ENCODE assay signal across 9 mouse cellular contexts in the genomic region with DNA sequence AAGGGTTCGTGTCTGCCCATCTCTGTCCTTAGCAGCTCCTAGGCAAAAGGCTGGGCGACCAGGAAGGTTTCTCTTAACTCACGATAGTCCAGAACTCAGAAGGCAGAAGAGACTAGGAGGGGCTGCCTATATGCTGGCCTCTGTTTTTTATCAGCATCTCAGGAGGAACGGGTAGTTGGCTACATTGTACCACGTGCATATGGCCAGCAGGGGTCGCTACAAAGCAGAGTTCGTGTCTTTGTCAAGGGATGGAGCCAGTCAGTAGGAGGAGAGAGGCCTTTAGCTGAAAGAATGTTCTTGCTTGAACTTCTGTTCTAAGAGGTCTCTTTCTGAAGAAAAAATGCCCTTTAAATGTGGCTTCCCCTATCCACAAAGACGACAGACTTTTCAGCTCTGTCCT. TPM values are rescaled to one million over a fixed set of nuclear protein-coding genes. Genes with fewer than 3 reads are reported as not detected.
DNase-seq lines count a peak whose midpoint lies in the region; ATAC-seq and TF ChIP-seq lines count a peak whose summit lies in the region.
"Had no signal": no experiment of that assay in that cellular context is flagged by ENCODE, and none has a peak within 500 bp of the region (broad histone marks: within the 10 kb centered on the region; RNA-seq: fewer than 3 reads in every experiment).

No protein-coding gene starts in this region.

- peak; percentile 87 for TF ChIP-seq CTCF in bone marrow macrophage, adult 2 months (IDR thresholded peaks at IDR 0.05; ENCODE audit: low read depth, low read length)

- no peak overlapping the region for H3K9ac ChIP-seq in forebrain, embryonic 11.5 days (ENCODE audit: low read length)
- no peak overlapping the region for H3K9ac ChIP-seq in heart, embryonic 16.5 days (ENCODE audit: low read length)
- no peak overlapping the region for H3K9ac ChIP-seq in liver, embryonic 13.5 days
- H3K9ac ChIP-seq in neural tube, embryonic 14.5 days (replicated peaks; ENCODE audit: low read depth, low read length) = no peak overlapping the region
- H3K9ac ChIP-seq: embryonic facial prominence, embryonic 12.5 days had no signal

- peak; percentile 59; the same call in 1 of the 2 replicates for ATAC-seq in forebrain, embryonic 11.5 days (replicated peaks; ENCODE audit: low FRiP score)
- ATAC-seq in heart, embryonic 16.5 days (replicated peaks; ENCODE audit: extremely low read depth, insufficient read depth, low FRiP score) = 0 out of 2 replicates have a peak, but pooled peaks have one; percentile 35
- ATAC-seq in liver, embryonic 13.5 days (ENCODE audit: low read depth) = peak; percentile 58
- peak; percentile 79 for ATAC-seq in neural tube, embryonic 14.5 days (ENCODE audit: low read depth)

- no peaks in the 10 kb centered on the region for H3K9me3 ChIP-seq in forebrain, embryonic 11.5 days (ENCODE audit: control insufficient read depth, low read length)
- H3K9me3 ChIP-seq in heart, embryonic 16.5 days (replicated peaks; ENCODE audit: control insufficient read depth, low read length) = no peaks in the 10 kb centered on the region
- no peaks in the 10 kb centered on the region for H3K9me3 ChIP-seq in liver, embryonic 13.5 days (replicated peaks)
- no peaks in the 10 kb centered on the region for H3K9me3 ChIP-seq in neural tube, embryonic 14.5 days (ENCODE audit: control insufficient read depth, low read length)
- H3K9me3 ChIP-seq: embryonic facial prominence, embryonic 12.5 days had no signal

- no peak for TF ChIP-seq POLR2A in bone marrow macrophage, adult 2 months (IDR thresholded peaks at IDR 0.05; ENCODE audit: borderline replicate concordance, low read depth, low read length)

- H3K27ac ChIP-seq in bone marrow macrophage, adult 2 months (ENCODE audit: insufficient read depth, low read depth, low read length) = no peak overlapping the region
- no peak overlapping the region for H3K27ac ChIP-seq in forebrain, embryonic 11.5 days (ENCODE audit: low read depth, low read length)
- H3K27ac ChIP-seq in heart, embryonic 16.5 days (ENCODE audit: low read length) = no peak overlapping the region
- H3K27ac ChIP-seq in liver, embryonic 13.5 days = no peak overlapping the region
- no peak overlapping the region for H3K27ac ChIP-seq in neural tube, embryonic 14.5 days (ENCODE audit: low read depth, low read length)
- H3K27ac ChIP-seq: embryonic facial prominence, embryonic 12.5 days had no signal

- peak; percentile 85 for DNase-seq in CD4-positive helper T cell, adult 2 months (ENCODE audit: low read depth, low spot score)
- peak; percentile 90 for DNase-seq in forebrain, embryonic 11.5 days (ENCODE audit: low spot score)
- peak; percentile 84 to 94 for DNase-seq in kidney, postnatal 36 days
- DNase-seq in liver, embryonic 13.5 days = peak; percentile 53
- peak; percentile 77 for DNase-seq in testis, postnatal 14 days (ENCODE audit: low spot score)

- H3K4me2 ChIP-seq in forebrain, embryonic 11.5 days (ENCODE audit: low read depth, low read length, severe bottlenecking) = no peak overlapping the region
- H3K4me2 ChIP-seq in heart, embryonic 16.5 days (ENCODE audit: low read depth, low read length) = no peak overlapping the region
- H3K4me2 ChIP-seq in liver, embryonic 13.5 days = no peak overlapping the region
- no peak overlapping the region for H3K4me2 ChIP-seq in neural tube, embryonic 14.5 days (ENCODE audit: low read depth, low read length)
- H3K4me2 ChIP-seq: embryonic facial prominence, embryonic 12.5 days had no signal

- no peaks in the 10 kb centered on the region for H3K4me1 ChIP-seq in bone marrow macrophage, adult 2 months (ENCODE audit: control insufficient read depth, insufficient read depth, low read length)
- H3K4me1 ChIP-seq in forebrain, embryonic 11.5 days (replicated peaks; ENCODE audit: control insufficient read depth, insufficient read depth, low read length) = peaks cover 7% of the 10 kb centered on the region; the same call in 1 of the 2 replicates
- peaks cover 14% of the 10 kb centered on the region for H3K4me1 ChIP-seq in heart, embryonic 16.5 days (ENCODE audit: control insufficient read depth, insufficient read depth, low read length)
- no peaks in the 10 kb centered on the region; the same call in none of the 2 replicates for H3K4me1 ChIP-seq in liver, embryonic 13.5 days (replicated peaks)
- 0 out of 2 replicates have a peak, but pooled peaks cover 3% of the 10 kb centered on the region for H3K4me1 ChIP-seq in neural tube, embryonic 14.5 days (ENCODE audit: control insufficient read depth, insufficient read depth, low read length)

- no peaks in the 10 kb centered on the region for H3K36me3 ChIP-seq in forebrain, embryonic 11.5 days (ENCODE audit: control insufficient read depth, insufficient read depth, low read length)
- H3K36me3 ChIP-seq in heart, embryonic 16.5 days (ENCODE audit: control insufficient read depth, insufficient read depth) = no peaks in the 10 kb centered on the region
- no peaks in the 10 kb centered on the region for H3K36me3 ChIP-seq in liver, embryonic 13.5 days
- H3K36me3 ChIP-seq in neural tube, embryonic 14.5 days (ENCODE audit: control insufficient read depth, insufficient read depth, low read length) = no peaks in the 10 kb centered on the region
- H3K36me3 ChIP-seq: embryonic facial prominence, embryonic 12.5 days had no signal

- H3K27me3 ChIP-seq in forebrain, embryonic 11.5 days (ENCODE audit: control insufficient read depth, insufficient read depth, low read length) = peaks cover 10% of the 10 kb centered on the region
- H3K27me3 ChIP-seq in heart, embryonic 16.5 days (ENCODE audit: control insufficient read depth, insufficient read depth, low read length) = no peaks in the 10 kb centered on the region
- no peaks in the 10 kb centered on the region; the same call in 1 of the 2 replicates for H3K27me3 ChIP-seq in liver, embryonic 13.5 days
- H3K27me3 ChIP-seq in neural tube, embryonic 14.5 days (ENCODE audit: control insufficient read depth, insufficient read depth, low read length) = no peaks in the 10 kb centered on the region
- H3K27me3 ChIP-seq: embryonic facial prominence, embryonic 12.5 days had no signal

- H3K4me3 ChIP-seq in bone marrow macrophage, adult 2 months (ENCODE audit: insufficient read depth, low read length) = no peak overlapping the region
- no peak overlapping the region for H3K4me3 ChIP-seq in forebrain, embryonic 11.5 days (ENCODE audit: low read depth, low read length)
- H3K4me3 ChIP-seq in heart, embryonic 16.5 days (ENCODE audit: low read length) = no peak overlapping the region
- no peak overlapping the region for H3K4me3 ChIP-seq in liver, embryonic 13.5 days (replicated peaks)
- H3K4me3 ChIP-seq in neural tube, embryonic 14.5 days (ENCODE audit: low read depth, low read length) = no peak overlapping the region
- H3K4me3 ChIP-seq: embryonic facial prominence, embryonic 12.5 days had no signal

- 11% methylated on average over 8 of the region's 8 CpGs for WGBS in forebrain, embryonic 11.5 days
- WGBS in heart, embryonic 16.5 days = 6% methylated on average over 8 of the region's 8 CpGs
- 8% methylated on average over 8 of the region's 8 CpGs for WGBS in liver, embryonic 13.5 days (ENCODE audit: insufficient replicate concordance)
- WGBS in neural tube, embryonic 14.5 days = 11% methylated on average over 8 of the region's 8 CpGs

RNA-seq across cellular contexts. Expression of a gene that starts 46.1 kb away (rescaled TPM):
- polyA plus RNA-seq in bone marrow macrophage, adult 2 months (2012; ENCODE audit: insufficient read depth, insufficient read length, missing spikeins) = 7.4 and 7.9 TPM in 2 replicates
- 18.4 and 22.6 TPM in 2 replicates for polyA plus RNA-seq in forebrain, embryonic 11.5 days (2014; fragmentation: Nextera tagmentation; extraction: Ambion mirVana)
- polyA plus RNA-seq in heart, embryonic 16.5 days (2015; fragmentation: Nextera tagmentation; extraction: Ambion mirVana) = 59.0 and 66.7 TPM in 2 replicates
- polyA plus RNA-seq in liver, embryonic 13.5 days (2015; fragmentation: Nextera tagmentation; extraction: Ambion mirVana) = 12.5 and 15.7 TPM in 2 replicates
- 11.6 and 23.7 TPM in 2 replicates for polyA plus RNA-seq in neural tube, embryonic 14.5 days (2014; fragmentation: Nextera tagmentation; extraction: Ambion mirVana)

RNA-seq across cellular contexts. Expression of a gene that starts 47.2 kb away (rescaled TPM):
- 124 and 127 TPM in 2 replicates for polyA plus RNA-seq in bone marrow macrophage, adult 2 months (2012; ENCODE audit: insufficient read depth, insufficient read length, missing spikeins)
- polyA plus RNA-seq in forebrain, embryonic 11.5 days (2014; fragmentation: Nextera tagmentation; extraction: Ambion mirVana) = 14.3 and 14.7 TPM in 2 replicates
- polyA plus RNA-seq in heart, embryonic 16.5 days (2015; fragmentation: Nextera tagmentation; extraction: Ambion mirVana) = 20.1 and 23.4 TPM in 2 replicates
- polyA plus RNA-seq in liver, embryonic 13.5 days (2015; fragmentation: Nextera tagmentation; extraction: Ambion mirVana) = 9.1 and 13.2 TPM in 2 replicates
- 3.6 and 8.9 TPM in 2 replicates for polyA plus RNA-seq in neural tube, embryonic 14.5 days (2014; fragmentation: Nextera tagmentation; extraction: Ambion mirVana)
